Mouse (Mus musculus) megakaryocyte, adult 5-6 weeks (primary cell): ENCODE results near the gene Slc45a3. TPM values are rescaled to one million over a fixed set of nuclear protein-coding genes. Genes with fewer than 3 reads are reported as not detected.

ENCODE experiments used
- ATAC-seq: 2 replicates; pipeline ENCODE4 v1.8.0; 2016; ENCODE audit warnings: mild to moderate bottlenecking, inconsistent platforms; ENCODE audit not compliant: poor library complexity, severe bottlenecking
- total RNA-seq, 2 experiments: library from RNA; stranded (forward) in 1 of 2; stranded (reverse) in 1 of 2; fragments of 153-499, 151-499 nt in 1 of 2; fragments of 221-1000, 200-1000 nt in 1 of 2; gene quantifications; 2 replicates each; pipeline versions ENCODE4 v1.2.3 to v1.2.4; 2015 to 2017

Gene Slc45a3
- total RNA-seq, 2 experiments from 2014 or later = 0.16 to 0.33 TPM

DNA sequence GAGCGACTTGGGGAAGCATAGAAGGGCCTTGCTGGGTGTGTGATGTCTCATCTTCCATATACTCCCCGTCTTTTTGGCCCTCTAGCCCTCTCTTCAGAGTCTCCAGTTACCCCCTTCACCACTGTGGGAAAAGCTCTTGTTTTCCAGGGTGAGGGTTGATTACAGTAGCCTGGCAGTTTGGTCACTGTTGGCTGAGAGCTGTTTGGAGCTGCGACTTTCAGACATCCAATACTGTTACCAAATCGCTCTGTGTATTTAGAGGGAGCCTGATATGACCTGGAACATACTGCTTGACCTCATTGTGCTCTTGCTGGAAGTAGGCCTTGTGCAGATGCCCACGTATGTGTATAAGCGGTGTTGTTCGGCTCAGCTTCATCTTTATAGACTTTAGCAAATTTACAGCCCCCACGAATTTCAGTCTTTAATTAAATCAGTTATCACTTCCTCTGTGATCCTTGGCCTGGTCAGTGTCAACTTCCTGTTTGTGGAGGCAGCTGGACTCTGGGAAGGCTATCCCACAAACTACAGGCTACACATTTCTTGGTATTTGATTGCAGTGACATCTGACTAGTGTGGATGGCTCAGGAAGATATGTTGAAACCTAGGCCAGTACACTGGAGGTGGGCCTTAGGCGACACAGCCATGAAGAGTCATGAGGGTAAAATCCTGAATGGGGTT, 27.5 kb downstream of the Slc45a3 start:
- no peak for ATAC-seq

DNA sequence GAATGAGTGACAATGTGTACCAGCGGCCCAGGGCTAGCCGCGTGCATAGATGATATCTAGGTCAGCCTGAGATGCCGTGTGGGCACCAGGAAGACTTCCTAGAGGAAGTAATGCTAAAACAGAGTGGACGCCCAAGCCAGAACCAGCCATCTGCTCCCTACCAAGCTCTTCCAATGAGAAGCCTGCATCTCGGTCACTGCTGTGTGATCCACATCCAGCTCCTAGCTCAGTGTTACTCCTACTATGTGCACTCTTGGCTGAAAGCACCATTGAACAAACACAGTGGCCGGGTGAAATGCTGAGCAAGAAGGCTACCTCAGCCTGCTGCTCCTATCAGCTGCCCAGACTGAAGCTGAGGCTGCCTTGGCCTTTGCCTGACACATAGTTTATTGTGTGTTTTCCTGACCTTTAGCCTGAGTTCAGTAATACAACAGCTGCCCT, 29.8 kb downstream of the Slc45a3 start:
- no peak for ATAC-seq

DNA sequence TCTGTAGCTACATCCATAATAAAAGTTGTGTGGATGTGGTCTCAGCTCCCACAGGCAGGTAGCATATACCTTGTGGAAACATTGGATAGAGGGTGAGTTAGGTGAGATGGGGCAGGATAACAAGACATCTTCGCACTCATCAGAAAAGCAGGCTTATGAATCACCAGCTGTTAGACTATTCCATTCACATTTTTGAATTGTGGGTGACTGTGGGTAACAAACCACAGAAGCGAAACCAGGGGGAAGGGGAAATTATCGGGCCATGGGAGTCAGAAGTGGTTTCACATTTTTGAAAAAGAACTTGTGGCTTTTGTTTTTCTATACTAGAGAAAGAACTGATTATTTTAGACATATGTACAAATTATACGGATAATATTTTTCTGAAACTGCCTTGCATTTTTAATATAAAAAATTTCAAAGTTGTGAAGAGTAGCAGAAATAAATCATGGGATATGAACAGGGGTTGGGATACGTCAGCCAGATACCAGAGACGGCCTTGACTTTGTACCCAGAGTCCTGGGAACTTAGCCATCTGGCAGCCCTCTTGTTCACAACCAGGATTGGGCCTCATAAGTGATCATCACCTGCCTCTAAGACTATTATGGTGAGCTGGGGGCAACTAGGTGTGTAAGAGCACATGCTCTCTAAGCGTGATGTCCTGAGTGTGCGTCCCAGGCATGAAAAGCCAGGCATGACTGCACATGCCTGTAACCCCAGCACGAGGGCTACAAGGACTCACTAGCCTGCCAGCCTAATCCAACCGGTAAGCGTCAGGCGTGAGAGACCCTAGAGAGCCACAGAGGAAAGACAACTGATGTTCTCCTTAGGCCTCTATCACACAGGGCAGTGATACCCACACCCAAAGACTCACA, 30.6 kb downstream of the Slc45a3 start:
- peak; percentile 60 for ATAC-seq

DNA sequence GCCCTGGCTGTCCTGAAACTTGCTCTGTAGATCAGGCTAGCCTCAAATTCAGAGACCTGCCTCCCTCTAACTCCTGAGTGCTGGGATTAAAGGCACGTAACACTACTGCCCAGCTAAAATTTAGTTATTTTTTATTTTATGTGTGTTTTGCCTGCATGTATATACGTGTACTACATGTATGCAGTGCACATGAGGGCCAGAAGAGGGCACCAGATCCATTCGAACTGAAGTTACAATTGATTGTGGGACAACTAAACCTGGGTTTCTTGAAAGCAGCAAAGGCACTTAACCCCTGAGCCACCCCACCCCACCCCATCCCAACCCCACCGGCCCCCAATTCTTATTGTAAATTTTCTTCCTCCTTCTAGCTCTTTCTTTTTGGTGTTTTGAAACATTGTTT, 32.3 kb downstream of the Slc45a3 start:
- ATAC-seq = peak; percentile 79

DNA sequence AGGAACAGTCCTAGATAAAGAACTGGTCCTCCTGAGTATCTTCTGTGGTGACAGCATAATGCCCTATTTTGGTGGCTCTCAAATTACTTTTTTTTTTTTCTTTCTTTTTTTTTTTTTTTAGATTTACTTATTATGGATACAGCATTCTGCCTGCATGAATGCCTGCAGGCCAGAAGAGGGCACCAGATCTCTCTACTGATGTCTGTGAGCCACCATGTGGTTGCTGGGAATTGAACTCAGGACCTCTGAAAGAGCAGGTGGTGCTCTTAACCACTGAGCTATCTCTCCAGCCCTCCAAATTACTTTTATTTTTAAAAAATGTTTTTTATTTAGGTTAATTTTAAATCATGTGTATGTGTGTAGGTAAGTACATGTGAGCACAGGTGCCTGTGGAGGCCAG, 37.7 kb downstream of the Slc45a3 start:
- ATAC-seq = no peak

DNA sequence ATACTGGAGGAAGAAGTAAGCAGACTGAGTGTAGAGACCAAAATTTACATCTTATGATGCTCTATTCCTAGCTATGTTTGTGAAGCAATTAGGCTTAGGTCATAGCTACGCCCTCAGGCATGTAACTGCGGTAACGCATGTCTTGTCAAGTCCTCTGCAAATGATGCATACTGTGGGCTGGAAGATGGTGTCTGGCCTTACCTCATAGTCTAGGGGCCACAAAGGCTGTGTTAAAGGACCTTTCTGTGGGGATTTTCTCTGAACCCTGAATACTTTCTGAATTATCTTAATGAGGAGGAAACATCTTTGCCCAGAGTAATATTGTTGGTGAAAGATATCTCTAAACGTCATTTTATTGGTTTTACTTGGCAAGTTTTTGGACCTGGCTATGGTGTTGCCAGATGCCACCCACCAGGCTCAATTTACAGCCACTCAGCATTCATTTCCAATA, 39.1 kb downstream of the Slc45a3 start:
- no peak for ATAC-seq

DNA sequence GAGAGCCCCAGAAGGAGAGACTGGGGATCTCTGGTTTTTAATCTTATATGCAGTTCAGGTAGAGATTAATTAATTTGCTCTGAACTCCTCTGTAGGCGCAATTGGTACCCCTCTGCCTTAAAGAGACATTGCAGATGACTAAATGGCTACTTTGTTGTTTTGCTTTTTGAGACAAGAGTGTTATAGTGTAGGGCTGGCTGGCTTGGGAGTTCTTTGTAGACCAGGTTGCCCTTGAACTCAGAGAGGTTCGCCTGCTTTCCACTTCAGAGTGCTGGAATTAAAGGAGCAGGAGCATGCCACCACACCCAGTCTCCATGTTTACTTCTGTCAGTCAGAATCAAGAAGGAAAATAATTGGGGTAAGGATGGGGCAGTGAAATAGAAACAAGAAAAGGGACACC, 40.3 kb downstream of the Slc45a3 start:
- no peak for ATAC-seq

DNA sequence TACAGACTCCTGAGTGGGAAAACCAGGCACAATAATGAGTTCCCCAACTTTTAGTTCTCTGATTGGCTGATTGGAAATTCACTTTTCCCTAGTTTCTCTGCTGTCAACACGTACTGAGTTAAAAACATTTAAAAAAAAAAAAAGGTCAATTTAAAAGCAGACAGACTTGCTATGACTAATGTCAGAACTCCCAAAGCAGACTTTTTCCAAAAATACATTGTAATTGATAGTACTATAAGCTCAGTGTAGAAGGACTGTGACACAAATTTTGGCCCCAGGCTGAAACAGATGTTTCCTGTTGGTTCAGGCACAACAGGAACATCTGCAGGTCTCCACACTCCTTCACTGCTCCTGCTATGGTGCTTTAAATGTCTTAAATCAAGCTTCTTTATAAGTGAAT, 41.0 kb downstream of the Slc45a3 start:
- no peak for ATAC-seq

DNA sequence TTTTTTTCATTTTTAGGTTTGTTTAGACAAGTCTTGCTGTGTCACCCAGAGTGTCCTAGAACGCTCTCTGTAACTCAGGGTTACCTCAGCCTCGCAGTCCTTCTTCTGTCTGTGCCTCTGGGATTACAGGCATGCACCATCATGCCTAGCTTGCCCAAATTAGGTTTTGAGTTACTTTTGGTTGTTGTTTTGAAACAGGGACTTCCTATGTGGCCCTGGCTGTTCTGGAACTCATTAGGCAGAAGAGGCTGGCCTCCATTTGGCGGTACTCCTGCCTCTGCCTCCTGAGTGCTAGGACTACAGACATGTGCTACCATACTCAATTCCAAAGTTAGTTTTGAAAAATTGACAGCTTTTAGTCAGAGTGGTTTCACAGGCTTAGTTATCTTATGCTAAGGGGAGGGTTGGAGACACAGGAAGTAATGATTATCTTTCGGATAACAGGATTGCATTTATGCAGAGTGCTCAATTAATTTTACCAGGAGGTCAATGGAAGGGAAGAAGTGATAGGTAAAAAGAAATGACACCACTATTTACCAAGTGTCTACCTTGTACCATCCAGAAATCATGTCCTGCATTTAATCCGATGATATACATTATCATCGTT, 41.9 kb downstream of the Slc45a3 start:
- ATAC-seq = no peak

DNA sequence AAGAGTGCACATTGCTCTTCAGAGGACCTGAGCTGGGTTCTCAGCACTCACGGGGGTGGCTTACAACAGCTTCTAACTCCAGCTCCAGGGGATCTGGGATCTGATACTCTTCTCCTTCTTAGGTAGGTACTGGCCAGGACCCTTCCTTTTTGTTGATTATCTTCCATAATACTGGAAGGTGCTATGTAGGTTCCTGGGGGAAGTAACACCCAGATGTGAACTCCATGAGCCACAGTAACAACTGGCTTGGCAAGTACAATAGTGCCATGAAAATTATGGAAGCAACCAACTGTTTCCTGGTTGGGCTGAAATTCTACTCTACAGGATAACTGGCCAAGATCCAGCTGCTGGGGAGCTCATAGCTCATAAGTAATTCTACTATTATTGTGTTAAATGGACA, 42.7 kb downstream of the Slc45a3 start:
- ATAC-seq = no peak

DNA sequence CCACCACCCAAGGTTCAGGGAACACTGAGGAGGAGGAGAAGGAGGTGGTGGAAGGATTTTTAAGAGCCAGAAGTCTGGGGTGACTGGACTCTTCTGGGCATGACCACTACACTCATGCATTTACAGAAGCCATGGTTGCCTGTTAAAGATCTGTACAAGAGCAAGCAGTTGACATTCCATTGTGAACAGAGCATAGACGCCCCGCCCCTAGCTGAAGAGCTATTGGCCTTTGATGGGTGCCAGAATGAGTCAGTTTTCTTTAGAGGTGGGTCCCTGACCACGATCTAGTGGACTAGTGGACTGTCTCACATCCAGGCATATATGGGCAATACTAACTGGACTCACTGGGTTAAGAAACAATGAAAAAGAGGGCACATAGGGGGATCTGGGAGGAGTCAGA, 43.3 kb downstream of the Slc45a3 start:
- no peak for ATAC-seq

DNA sequence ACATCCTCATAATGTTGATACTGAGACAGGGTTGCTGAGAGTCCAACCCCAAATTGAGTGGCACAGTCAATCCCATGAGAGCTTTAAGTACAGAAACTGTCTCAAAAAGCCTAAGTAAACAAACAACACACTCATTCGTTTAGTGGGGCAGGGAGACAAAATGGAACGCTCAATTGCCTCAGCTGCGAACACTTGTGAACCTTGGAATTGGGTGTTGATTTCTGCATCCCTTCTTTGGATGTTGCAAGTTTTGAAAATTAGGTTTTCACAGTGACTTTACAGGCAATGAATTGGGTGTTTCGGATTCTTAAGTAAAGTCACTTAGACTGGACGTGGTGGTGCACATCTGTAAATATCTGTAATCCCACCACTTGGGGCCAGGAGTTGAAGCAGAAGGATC, 44.0 kb downstream of the Slc45a3 start:
- ATAC-seq = no peak

DNA sequence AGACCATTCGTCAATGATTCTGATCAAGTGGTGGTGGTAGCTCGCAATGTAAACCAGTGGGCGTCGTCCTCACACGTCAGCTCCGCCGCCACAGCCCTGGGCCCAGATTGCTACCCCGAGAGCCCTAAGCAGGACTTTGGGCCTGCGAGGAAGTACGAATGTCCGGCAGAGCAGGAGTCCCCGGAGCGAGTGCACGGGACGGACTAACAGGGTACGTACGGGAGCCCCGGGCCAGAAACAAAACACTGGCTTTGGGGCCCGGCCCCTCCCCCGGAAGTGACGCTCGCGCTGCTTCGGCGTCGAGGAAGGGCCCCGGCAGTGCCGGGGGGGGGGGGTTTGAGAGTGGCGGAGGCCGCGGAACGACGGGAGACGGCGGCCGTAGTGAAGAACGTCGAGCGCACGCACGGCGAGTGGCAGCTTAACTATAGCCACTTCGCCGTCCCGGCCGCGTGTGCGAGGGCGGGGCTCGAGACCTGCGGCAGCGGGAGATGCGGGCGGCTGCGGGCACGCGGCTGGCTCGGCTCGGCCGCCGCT, 44.6 kb downstream of the Slc45a3 start, which contains the start of gene Elk4:
Gene Elk4 (plus strand): TSS at position 326 of the 534 bp plus-strand sequence.
- peak; percentile 70 for ATAC-seq

DNA sequence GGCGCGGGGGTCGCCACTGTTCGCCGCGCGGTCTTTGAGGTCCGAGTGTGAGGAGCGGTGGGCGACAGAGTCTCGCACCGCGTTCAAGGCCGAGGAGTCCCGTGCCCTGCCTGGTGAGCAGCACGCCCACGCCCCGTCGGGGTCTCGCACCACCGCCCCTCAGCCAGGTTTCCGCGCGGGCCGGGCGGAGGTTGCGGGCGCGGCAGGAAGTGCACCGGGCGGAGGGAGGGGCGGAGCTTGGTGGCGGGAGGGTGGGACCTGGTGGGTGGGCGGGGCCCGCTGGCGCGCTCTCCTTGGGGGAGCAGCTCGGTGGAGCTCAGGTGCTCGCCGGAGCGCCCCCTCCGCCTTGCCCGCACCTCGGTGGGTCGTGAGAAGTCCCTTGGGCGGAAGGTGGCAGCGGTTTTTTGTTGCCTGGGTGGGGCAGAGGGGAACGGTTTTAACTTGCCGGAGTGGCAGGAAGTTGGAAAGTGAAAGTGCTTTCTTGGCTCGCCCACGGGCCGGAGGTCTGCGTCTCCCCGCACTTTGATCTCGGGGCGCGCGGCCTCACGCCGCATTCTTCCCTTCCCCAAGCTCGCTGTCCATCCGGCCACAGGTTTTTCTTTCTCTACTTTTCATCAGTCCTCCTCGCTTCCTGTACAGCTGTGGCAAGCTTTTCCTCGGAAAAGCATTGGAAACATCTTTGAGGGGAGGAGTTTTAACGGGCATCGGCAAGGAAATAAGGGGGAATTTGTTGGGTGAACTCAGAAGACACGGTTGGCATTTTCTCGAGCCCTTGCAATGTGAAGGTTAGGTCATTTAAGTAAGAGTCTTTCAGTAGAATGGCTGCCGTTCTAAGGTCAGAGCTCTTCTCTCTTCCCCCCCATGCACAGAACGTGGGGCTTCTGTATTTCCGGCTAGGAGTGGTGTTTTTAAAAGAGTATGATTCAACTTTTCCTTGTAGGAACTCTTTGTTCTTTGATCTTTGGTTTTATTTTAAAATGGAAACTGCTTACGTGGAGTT, 45.4 kb downstream of the Slc45a3 start:
- ATAC-seq = peak; percentile 66

DNA sequence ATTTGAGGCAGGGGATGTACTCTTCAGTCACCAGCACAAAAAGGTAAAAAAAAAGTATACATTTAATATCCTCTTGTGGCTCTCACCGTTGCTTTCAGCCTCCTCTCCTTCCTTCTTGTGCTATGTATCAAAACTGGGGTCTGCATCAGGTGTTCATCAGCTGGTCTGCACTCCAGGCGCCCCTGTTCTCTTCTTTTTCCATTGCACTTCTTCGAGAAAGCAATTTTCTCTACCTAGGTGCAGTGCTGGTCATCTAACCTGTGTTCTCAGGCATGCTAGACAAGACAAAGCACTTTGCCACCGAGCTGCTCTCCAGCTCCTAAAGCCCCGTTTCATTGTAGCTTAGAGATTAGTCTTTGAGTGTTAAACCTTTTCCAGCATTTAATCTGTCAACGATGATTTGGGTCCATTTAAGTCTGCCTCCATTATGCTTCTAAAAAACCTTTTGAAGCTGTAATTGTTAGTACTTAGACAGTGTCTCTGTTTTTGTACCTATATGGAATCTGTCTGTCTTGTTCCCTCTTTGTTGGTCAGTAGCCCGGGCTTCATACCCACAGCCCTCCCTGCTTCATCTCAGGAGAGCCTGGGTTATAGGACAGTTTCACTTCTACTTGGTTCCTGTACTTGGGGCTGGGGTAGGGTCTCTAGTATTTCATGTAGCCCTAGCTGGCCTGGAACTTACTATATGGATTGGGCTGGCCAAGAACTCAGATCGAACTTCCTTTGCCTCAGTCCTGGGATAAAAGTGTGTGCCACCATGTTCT, 46.3 kb downstream of the Slc45a3 start:
- ATAC-seq = no peak

DNA sequence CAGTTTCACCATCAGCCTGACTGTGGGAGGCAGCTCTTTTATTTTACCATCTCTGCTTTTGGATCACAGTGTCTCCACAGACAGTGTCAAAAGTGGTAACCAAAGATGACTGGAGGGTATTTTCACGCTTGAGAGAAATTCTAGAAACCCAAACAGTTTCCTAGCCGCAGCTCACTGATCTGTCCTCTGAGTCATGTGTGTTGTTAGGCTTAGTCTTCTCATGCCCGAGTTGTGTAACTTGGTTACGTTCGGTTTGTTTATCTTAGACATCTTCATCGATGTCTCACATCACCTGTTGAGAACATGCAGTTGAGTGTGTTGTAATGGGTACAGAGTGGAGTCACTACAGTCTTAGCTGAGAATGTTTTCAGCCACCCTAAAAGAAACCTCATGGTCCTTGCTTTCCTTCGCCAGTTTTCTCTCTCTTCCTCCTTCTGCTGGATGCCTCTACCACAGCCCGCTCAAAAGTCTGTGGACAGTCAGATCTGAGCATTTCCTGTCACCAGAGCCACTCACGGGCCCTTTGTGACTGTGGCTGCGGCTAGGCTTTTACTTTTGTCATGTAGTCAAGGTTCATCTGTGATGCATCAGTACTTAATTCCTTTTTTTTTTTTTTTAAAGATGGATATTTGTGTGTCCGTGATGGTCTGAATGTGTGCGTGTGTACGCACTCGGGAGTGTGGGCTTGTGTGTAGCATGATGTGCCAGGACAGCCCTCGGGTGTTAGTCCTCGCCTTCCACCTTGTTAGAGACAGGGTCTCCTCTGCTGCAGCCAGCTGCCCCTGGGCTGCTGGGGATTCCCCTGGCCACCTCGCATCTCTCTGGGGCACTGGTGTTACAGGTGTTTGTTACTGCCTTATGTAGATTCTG, 48.1 kb downstream of the Slc45a3 start:
- peak; percentile 17 for ATAC-seq

DNA sequence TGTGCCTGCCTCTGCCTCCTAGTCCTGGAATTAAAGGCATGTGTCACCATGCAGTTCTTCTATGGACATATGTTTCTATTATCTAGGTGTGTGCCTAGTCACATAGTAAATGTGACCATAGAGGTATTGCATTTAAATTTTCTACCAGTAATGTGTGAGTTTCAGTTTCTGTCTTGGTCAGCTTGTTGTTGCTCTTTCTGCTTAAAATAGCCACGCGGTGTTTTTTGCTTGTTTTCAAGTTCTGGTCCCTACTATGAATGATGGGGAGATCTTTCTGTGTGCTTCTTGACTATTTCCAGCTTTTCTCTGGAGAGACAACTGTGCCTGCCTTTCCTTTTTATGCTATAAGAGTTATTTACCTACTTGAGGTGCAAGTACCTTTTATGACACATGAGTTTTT, 49.0 kb downstream of the Slc45a3 start:
- ATAC-seq = no peak

DNA sequence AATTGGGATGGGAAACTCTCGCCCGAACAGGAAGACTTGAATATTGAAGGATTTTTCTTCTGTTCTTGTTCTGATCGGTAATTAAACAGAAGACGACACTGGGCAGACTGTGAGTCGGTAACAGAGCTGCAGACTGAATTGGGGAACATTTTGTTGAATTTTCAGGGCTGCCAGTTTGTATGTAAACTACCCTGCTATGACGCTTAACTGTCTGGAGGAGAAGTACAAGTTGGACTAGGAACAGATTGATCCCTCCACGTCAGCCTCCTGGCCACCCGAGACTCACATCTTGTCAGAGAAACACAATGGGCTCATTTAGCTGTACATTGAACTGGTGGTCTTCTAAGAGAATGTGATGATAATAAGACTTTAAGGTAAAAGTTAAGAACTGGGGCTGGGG, 50.1 kb downstream of the Slc45a3 start:
- ATAC-seq = no peak
